Mouse (Mus musculus) liver, adult 2 months (tissue): ENCODE measurements around the gene Ccdc173.

Experiments used
- CTCF ChIP-seq: fragments of 200-500 bp; IDR thresholded peaks from 2 replicates; pipeline ENCODE4 v1.5.1; 2011; ENCODE audit warnings: low read depth, low read length, control low read depth
- POLR2A ChIP-seq: fragments of 200-500 bp; IDR thresholded peaks from 2 replicates; pipeline ENCODE4 v1.6.1; 2011; ENCODE audit warnings: low read length, control low read depth; ENCODE audit not compliant: insufficient read depth; ENCODE audit errors: extremely low read depth

GRCm38 (mm10) chr2:69790722-69791121 lies 1.3 kb upstream of the Ccdc173 start:
- no peak for TF ChIP-seq CTCF
- no peak for TF ChIP-seq POLR2A
